Mouse (Mus musculus) ES-Bruce4 (cell line): ENCODE results near the gene Cecr2. TPM values are rescaled to one million over a fixed set of nuclear protein-coding genes. Genes with fewer than 3 reads are reported as not detected.

Experiments
- H3K27ac ChIP-seq: 2 replicates; pipeline ENCODE4 v1.5.1; 2012; ENCODE audit warnings: low read length, inconsistent platforms; ENCODE audit not compliant: insufficient read depth
- H3K27me3 ChIP-seq: 2 replicates; pipeline ENCODE4 v1.6.1; 2012; ENCODE audit warnings: mild to moderate bottlenecking, low read length, inconsistent platforms; ENCODE audit not compliant: control insufficient read depth, poor library complexity, insufficient read depth, severe bottlenecking
- H3K36me3 ChIP-seq: 2 replicates; pipeline ENCODE4 v1.6.1; 2012; ENCODE audit warnings: inconsistent platforms, mild to moderate bottlenecking, low read length, moderate library complexity; ENCODE audit not compliant: control insufficient read depth, poor library complexity, insufficient read depth, severe bottlenecking
- H3K4me1 ChIP-seq: one replicate; pipeline ENCODE4 v1.8.1; 2011; ENCODE audit warnings: low read length; ENCODE audit not compliant: control insufficient read depth, insufficient read depth
- H3K4me3 ChIP-seq: 2 replicates; pipeline ENCODE4 v1.5.1; 2011; ENCODE audit warnings: low read depth, mild to moderate bottlenecking, low read length
- H3K9ac ChIP-seq: 2 replicates; pipeline ENCODE4 v1.6.1; 2012; ENCODE audit warnings: low read depth, mild to moderate bottlenecking, inconsistent platforms; ENCODE audit not compliant: poor library complexity, severe bottlenecking
- H3K9me3 ChIP-seq: replicated peaks from 2 replicates; pipeline ENCODE4 v1.6.1; 2012; ENCODE audit warnings: mild to moderate bottlenecking, low read length, inconsistent platforms; ENCODE audit not compliant: control insufficient read depth, poor library complexity, insufficient read depth, severe bottlenecking
- CTCF ChIP-seq: IDR thresholded peaks from one replicate; pipeline ENCODE4 v1.8.1; 2011; ENCODE audit warnings: low read depth, low read length
- EP300 ChIP-seq: IDR thresholded peaks from 2 replicates; pipeline ENCODE4 v1.6.1; 2011; ENCODE audit warnings: low read depth, low read length; ENCODE audit not compliant: insufficient read depth
- POLR2A ChIP-seq: IDR thresholded peaks from one replicate; pipeline ENCODE4 v1.8.1; 2011; ENCODE audit warnings: low read length; ENCODE audit not compliant: insufficient read depth
- polyA plus RNA-seq: library from polyadenylated mRNA; stranded (reverse); fragments of >200 nt; gene quantifications from 2 replicates; pipeline ENCODE4 v1.2.4, GENCODE M21; 2011; ENCODE audit warnings: low read depth; ENCODE audit not compliant: missing spikeins, insufficient read depth, insufficient read length

The Cecr2 gene
- polyA plus RNA-seq, 1 experiment: 73.8 TPM

GRCm38 (mm10) chr6:120714806-120715205, 48.6 kb downstream of the Cecr2 start:
- peaks cover 1% of the 10 kb centered on the region for H3K4me1 ChIP-seq
- no peak overlapping the region for H3K4me3 ChIP-seq
- H3K9me3 ChIP-seq: no peaks in the 10 kb centered on the region
- no peak overlapping the region for H3K27ac ChIP-seq
- TF ChIP-seq POLR2A (no peak), EP300 (no peak), CTCF (no peak)
- no peaks in the 10 kb centered on the region for H3K36me3 ChIP-seq
- no peak overlapping the region for H3K9ac ChIP-seq
- no peaks in the 10 kb centered on the region for H3K27me3 ChIP-seq

- H3K4me1 ChIP-seq: peaks cover 1% of the 10 kb centered on the region
- TF ChIP-seq POLR2A (no peak), EP300 (no peak), CTCF (no peak)
Observed at GRCm38 (mm10) chr6:120715227-120715626, 49.1 kb downstream of the Cecr2 start.

GRCm38 (mm10) chr6:120715851-120716250, 49.7 kb downstream of the Cecr2 start:
- Histone ChIP-seq H3K27me3 (no peaks in the 10 kb centered on the region), H3K36me3 (no peaks in the 10 kb centered on the region), H3K4me3 (no peak overlapping the region), H3K4me1 (peaks cover 1% of the 10 kb centered on the region), H3K9ac (no peak overlapping the region), H3K9me3 (no peaks in the 10 kb centered on the region), H3K27ac (no peak overlapping the region)
- TF ChIP-seq EP300 (no peak), CTCF (no peak), POLR2A (no peak)

More at GRCm38 (mm10) chr6:120715227-120715626, 49.1 kb downstream of the Cecr2 start:
- Histone ChIP-seq H3K4me3 (no peak overlapping the region), H3K9me3 (no peaks in the 10 kb centered on the region), H3K36me3 (no peaks in the 10 kb centered on the region), H3K9ac (no peak overlapping the region), H3K27me3 (no peaks in the 10 kb centered on the region), H3K27ac (no peak overlapping the region)

- H3K27ac ChIP-seq: no peak overlapping the region
- H3K9ac ChIP-seq: no peak overlapping the region
- no peak for TF ChIP-seq POLR2A
- no peak for TF ChIP-seq CTCF
- no peak for TF ChIP-seq EP300
- H3K4me3 ChIP-seq: no peak overlapping the region
- peaks cover 1% of the 10 kb centered on the region for H3K4me1 ChIP-seq
- no peaks in the 10 kb centered on the region for H3K27me3 ChIP-seq
- H3K36me3 ChIP-seq: no peaks in the 10 kb centered on the region
- no peaks in the 10 kb centered on the region for H3K9me3 ChIP-seq
Observed at GRCm38 (mm10) chr6:120716531-120716984, 50.4 kb downstream of the Cecr2 start.

- no peak overlapping the region for H3K27ac ChIP-seq
- no peaks in the 10 kb centered on the region for H3K9me3 ChIP-seq
- H3K4me1 ChIP-seq: no peaks in the 10 kb centered on the region
- H3K36me3 ChIP-seq: peaks cover 3% of the 10 kb centered on the region
- no peak overlapping the region for H3K4me3 ChIP-seq
- H3K27me3 ChIP-seq: no peaks in the 10 kb centered on the region
- TF ChIP-seq CTCF (no peak), EP300 (no peak), POLR2A (no peak)
- no peak overlapping the region for H3K9ac ChIP-seq
Observed at GRCm38 (mm10) chr6:120725986-120726385, 59.8 kb downstream of the Cecr2 start.

- no peaks in the 10 kb centered on the region for H3K27me3 ChIP-seq
- H3K4me1 ChIP-seq: no peaks in the 10 kb centered on the region
- H3K9ac ChIP-seq: no peak overlapping the region
- no peaks in the 10 kb centered on the region for H3K9me3 ChIP-seq
- no peak overlapping the region for H3K27ac ChIP-seq
- H3K4me3 ChIP-seq: no peak overlapping the region
- peaks cover 23% of the 10 kb centered on the region for H3K36me3 ChIP-seq
- no peak for TF ChIP-seq CTCF
- no peak for TF ChIP-seq POLR2A
- no peak for TF ChIP-seq EP300
Observed at GRCm38 (mm10) chr6:120736011-120736410, 69.8 kb downstream of the Cecr2 start.

- TF ChIP-seq CTCF (no peak), POLR2A (no peak), EP300 (no peak)
- Histone ChIP-seq H3K27me3 (no peaks in the 10 kb centered on the region), H3K4me3 (no peak overlapping the region), H3K36me3 (peaks cover 23% of the 10 kb centered on the region), H3K9ac (no peak overlapping the region), H3K4me1 (no peaks in the 10 kb centered on the region), H3K9me3 (no peaks in the 10 kb centered on the region), H3K27ac (no peak overlapping the region)
Observed at GRCm38 (mm10) chr6:120736566-120736965, 70.4 kb downstream of the Cecr2 start.
